Mouse (Mus musculus): ENCODE data around the gene Vegfa. TPM values are rescaled to one million over a fixed set of nuclear protein-coding genes. Genes with fewer than 3 reads are reported as not detected.

Gene Vegfa
- total RNA-seq (2012; rRNA removed): 21.5 and 50.0 TPM in 2 replicates
- 15.5 and 17.2 TPM in 2 replicates for total RNA-seq (2014; rRNA removed)
- polyA plus RNA-seq (2012; ENCODE audit: insufficient read length, low read depth): 15.3 and 16.5 TPM in 2 replicates

DNA sequence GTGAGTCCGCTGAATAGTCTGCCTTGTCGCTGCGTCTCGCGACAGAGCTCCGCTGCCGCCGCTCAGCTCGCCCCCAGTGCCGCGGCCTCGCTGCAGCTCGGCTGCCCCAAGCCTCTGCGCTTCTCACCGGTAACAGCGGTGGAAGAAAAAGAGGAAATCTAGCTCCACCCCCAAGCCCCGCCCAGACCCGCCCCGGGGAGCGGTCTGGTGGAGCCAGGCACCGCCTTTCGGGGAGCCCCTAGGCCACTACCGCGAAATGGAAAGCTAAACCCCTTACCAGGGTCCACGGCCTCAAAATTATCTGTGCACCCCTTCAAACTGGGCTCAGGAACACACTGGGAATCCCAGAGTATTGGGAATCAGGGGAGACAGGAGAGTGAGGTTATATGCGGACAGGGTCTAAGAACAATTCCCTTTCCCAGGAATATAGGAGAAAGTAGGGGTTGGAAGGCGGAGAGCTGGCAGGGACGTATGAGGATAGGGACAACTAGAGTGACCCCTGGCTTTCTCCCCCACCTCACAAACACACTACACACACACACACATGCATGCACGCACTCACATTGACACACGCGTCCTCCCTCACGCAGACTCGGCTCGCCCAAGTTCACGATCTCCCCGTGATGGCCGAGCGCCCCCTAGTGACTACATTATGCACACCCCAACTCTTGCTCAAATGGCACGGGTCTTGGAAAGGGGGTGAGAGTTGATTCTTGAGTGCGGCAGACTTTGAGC is at the start of gene Vegfa:
TSS of gene Vegfa (minus strand) at position 113 of the 735 bp plus-strand sequence.
- Histone ChIP-seq H3K4me2 (ENCODE audit: insufficient read depth, low read depth, poor library complexity, severe bottlenecking) (peak within 1 kb of the TSS; percentile 99), H3K27ac (ENCODE audit: insufficient read depth, low read depth) (peak within 1 kb of the TSS; percentile 37; the same call in 1 of the 2 replicates), H3K36me3 (replicated peaks in 1 of 2; ENCODE audit: control insufficient read depth in 1 of 2, insufficient read depth in 1 of 2, low read length in 1 of 2) (peaks cover 0 to 9% of the 10 kb centered on the region in 2 experiments), H3K27me3 (replicated peaks) (peaks cover 13% of the 10 kb centered on the region), H3K9ac (ENCODE audit: insufficient read depth, low read depth) (peak within 1 kb of the TSS; percentile 100), H3K79me2 (replicated peaks; ENCODE audit: control insufficient read depth, extremely low read depth, insufficient read depth, poor library complexity, severe bottlenecking) (peaks cover 30% of the 10 kb centered on the region), H3K4me3 (replicated peaks in 1 of 3; ENCODE audit: low read depth in 2 of 3, low read length in 2 of 3, poor library complexity in 1 of 3) (peak within 1 kb of the TSS; percentile 92 to 97 (median 96)), H3K4me1 (ENCODE audit: control insufficient read depth in 1 of 2, insufficient read depth in 2 of 2) (peaks cover 13 to 64% of the 10 kb centered on the region in 2 experiments), H3K9me3 (replicated peaks; ENCODE audit: low read length) (no peaks in the 10 kb centered on the region)
- peak; percentile 88 for DNase-seq (ENCODE audit: extremely low read depth)
- in situ Hi-C loops (cut with MboI; ENCODE audit: low pct_ligation_motif_present, low pct_unique_long_range_greater_than_20kb, low sequenced_read_pairs): loop anchor here (5.0 to 10.0 kb wide), 3 partner anchors 102 to 295 kb away; no protein-coding TSS in a partner anchor
- dilution Hi-C loops (cut with MboI; ENCODE audit: extremely low pct_ligation_motif_present, extremely low pct_unique_long_range_greater_than_20kb, low sequenced_read_pairs): no loop called here
- no peak for TF ChIP-seq USF2 (conservative IDR thresholded peaks at IDR 0.05; ENCODE audit: low read depth, low read length)
- TF ChIP-seq PAX5 (IDR thresholded peaks at IDR 0.05; ENCODE audit: low read length): no peak
- TF ChIP-seq CTCF (conservative IDR thresholded peaks at IDR 0.05 in 1 of 2, IDR thresholded peaks at IDR 0.05 in 1 of 2; ENCODE audit: low read depth in 2 of 2, low read length in 2 of 2): peak; percentile 54 to 96; a peak in 3 of 4 replicates
- TF ChIP-seq MYC (IDR thresholded peaks at IDR 0.05; ENCODE audit: low read depth, low read length): peak; percentile 31; the same call in 1 of the 2 replicates
- TF ChIP-seq CHD2 (IDR thresholded peaks at IDR 0.05; ENCODE audit: low read length): peak; percentile 13; the same call in 1 of the 2 replicates
- TF ChIP-seq GABPA (IDR thresholded peaks at IDR 0.05; ENCODE audit: insufficient replicate concordance, low read depth, low read length): no peak
- TF ChIP-seq JUN (IDR thresholded peaks at IDR 0.05; ENCODE audit: insufficient read depth, low read depth, low read length): no peak
- TF ChIP-seq NELFE (IDR thresholded peaks at IDR 0.05; ENCODE audit: low read depth, low read length): peak; percentile 99
- 0 out of 2 replicates have a peak, but pooled peaks have one; percentile 24 for TF ChIP-seq MAZ (IDR thresholded peaks at IDR 0.05; ENCODE audit: low read depth, low read length)
- peak; percentile 94 for TF ChIP-seq TCF12 (IDR thresholded peaks at IDR 0.05; ENCODE audit: low read depth, low read length)
- 0 out of 2 replicates have a peak, but pooled peaks have one; percentile 52 for TF ChIP-seq KAT2A (IDR thresholded peaks at IDR 0.05; ENCODE audit: insufficient replicate concordance, low read length)
- 0 out of 2 replicates have a peak, but pooled peaks have one; percentile 6 for TF ChIP-seq ZNF384 (IDR thresholded peaks at IDR 0.05; ENCODE audit: low read depth, low read length)
- no peak for TF ChIP-seq MAFK (IDR thresholded peaks at IDR 0.05; ENCODE audit: insufficient replicate concordance, low read length)
- TF ChIP-seq E2F4 (IDR thresholded peaks at IDR 0.05; ENCODE audit: insufficient replicate concordance, low read depth, low read length): no peak
- TF ChIP-seq JUND (conservative IDR thresholded peaks at IDR 0.05; ENCODE audit: low read depth, low read length): no peak
- peak; percentile 82 for TF ChIP-seq BHLHE40 (IDR thresholded peaks at IDR 0.05; ENCODE audit: low read depth, low read length)
- TF ChIP-seq MEF2A (IDR thresholded peaks at IDR 0.05; ENCODE audit: borderline replicate concordance, low read depth, low read length): no peak; the same call in 1 of the 2 replicates
- TF ChIP-seq ETS1 (conservative IDR thresholded peaks at IDR 0.05; ENCODE audit: low read depth, low read length): no peak
- 0 out of 2 replicates have a peak, but pooled peaks have one; percentile 27 for TF ChIP-seq RCOR1 (conservative IDR thresholded peaks at IDR 0.05; ENCODE audit: low read depth, low read length)
- TF ChIP-seq MXI1 (IDR thresholded peaks at IDR 0.05; ENCODE audit: low read depth, low read length): peak; percentile 83
- TF ChIP-seq ZMIZ1 (IDR thresholded peaks at IDR 0.05; ENCODE audit: low read depth, low read length): peak; percentile 99
- peak; percentile 86 for TF ChIP-seq SMC3 (IDR thresholded peaks at IDR 0.05; ENCODE audit: low read depth, low read length)
- TF ChIP-seq MAX (IDR thresholded peaks at IDR 0.05; ENCODE audit: low read length): 0 out of 2 replicates have a peak, but pooled peaks have one; percentile 29
- peak; percentile 76 for TF ChIP-seq NRF1 (IDR thresholded peaks at IDR 0.05; ENCODE audit: low read depth, low read length)
- peak; percentile 95; the same call in 1 of the 2 replicates for TF ChIP-seq UBTF (IDR thresholded peaks at IDR 0.05; ENCODE audit: low read depth, low read length)
- TF ChIP-seq POLR2A (IDR thresholded peaks at IDR 0.05; ENCODE audit: low read depth, low read length): peak; percentile 100
- TF ChIP-seq ZKSCAN1 (IDR thresholded peaks at IDR 0.05; ENCODE audit: borderline replicate concordance, low read depth, low read length): no peak
- peak; percentile 30; the same call in 1 of the 2 replicates for TF ChIP-seq ZC3H11A (IDR thresholded peaks at IDR 0.05; ENCODE audit: low read depth, low read length)
- peak; percentile 44; the same call in 1 of the 2 replicates for TF ChIP-seq SIN3A (IDR thresholded peaks at IDR 0.05; ENCODE audit: low read length)
- no peak for TF ChIP-seq EP300 (IDR thresholded peaks at IDR 0.05; ENCODE audit: low read length)
- TF ChIP-seq ELF1 (IDR thresholded peaks at IDR 0.05; ENCODE audit: low read depth, low read length): no peak
- TF ChIP-seq USF1 (IDR thresholded peaks at IDR 0.05; ENCODE audit: low read depth, low read length): no peak
- peak; percentile 94 for TF ChIP-seq TBP (conservative IDR thresholded peaks at IDR 0.05; ENCODE audit: low read depth, low read length)
- peak; percentile 95 for TF ChIP-seq RAD21 (IDR thresholded peaks at IDR 0.05; ENCODE audit: low read depth, low read length)
- peak; percentile 95 for TF ChIP-seq POLR2AphosphoS2 (IDR thresholded peaks at IDR 0.05; ENCODE audit: low read depth, low read length)
- peak; percentile 62; the same call in 1 of the 2 replicates for TF ChIP-seq CHD1 (IDR thresholded peaks at IDR 0.05; ENCODE audit: low read depth, low read length)
- peak; percentile 27; the same call in 1 of the 2 replicates for TF ChIP-seq HCFC1 (IDR thresholded peaks at IDR 0.05; ENCODE audit: low read depth, low read length)
